ENCODE assay signal across 8 mouse cellular contexts in genomic region chr13:13516376-13517225, GRCm38 (mm10).
DNase-seq lines count a peak whose midpoint lies in the region; ATAC-seq lines count a peak whose summit lies in the region.

No protein-coding gene starts in this region.

- intact Hi-C loops in left cerebral cortex, postnatal 14 days (cut with DNase I) = loop anchor here (2.0 to 10.0 kb wide), 3 partner anchors 96 to 348 kb away; no protein-coding TSS in a partner anchor

- no peaks in the 10 kb centered on the region for H3K4me1 ChIP-seq in intestine, embryonic 14.5 days (replicated peaks; ENCODE audit: control insufficient read depth, insufficient read depth, low read length)

- 46% methylated on average over 17 of the region's 17 CpGs for WGBS in intestine, embryonic 14.5 days

- H3K36me3 ChIP-seq in intestine, embryonic 14.5 days (ENCODE audit: control insufficient read depth, insufficient read depth, low read length) = no peaks in the 10 kb centered on the region

- H3K9me3 ChIP-seq in intestine, embryonic 14.5 days (ENCODE audit: control insufficient read depth, low read length) = no peaks in the 10 kb centered on the region

- peak; percentile 88 for ATAC-seq in common myeloid progenitor, adult 5-6 weeks (replicated peaks; ENCODE audit: low read depth, poor library complexity, severe bottlenecking)
- peak; percentile 48; the same call in 1 of the 2 replicates for ATAC-seq in intestine, embryonic 14.5 days (replicated peaks; ENCODE audit: low FRiP score, low TSS enrichment, low read depth)
- ATAC-seq in megakaryocyte-erythroid progenitor cell, adult 5-6 weeks (replicated peaks; ENCODE audit: low FRiP score, low TSS enrichment, poor library complexity, severe bottlenecking) = peak; percentile 92

- peak; percentile 89 for DNase-seq in ZHBTc4 (ENCODE audit: low read depth, low spot score)
- peak; percentile 57 for DNase-seq in gastrocnemius, postnatal 25 days
- DNase-seq in intestine, embryonic 14.5 days (ENCODE audit: low spot score) = peak; percentile 94
- peak; percentile 79 to 88 for DNase-seq in left cerebral cortex, postnatal 14 days (ENCODE audit: low spot score in 2 of 2)
- DNase-seq in right cerebral cortex, postnatal 14 days = peak; percentile 79
- DNase-seq in urinary bladder, postnatal 14 days (ENCODE audit: low spot score) = peak; percentile 90

- H3K4me3 ChIP-seq in intestine, embryonic 14.5 days (ENCODE audit: low read depth, low read length) = no peak overlapping the region

- H3K27me3 ChIP-seq in intestine, embryonic 14.5 days (replicated peaks; ENCODE audit: control insufficient read depth, insufficient read depth, low read length) = no peaks in the 10 kb centered on the region

- H3K9ac ChIP-seq in intestine, embryonic 14.5 days (ENCODE audit: low read length) = no peak overlapping the region

- peak overlapping the region; percentile 16; the same call in 1 of the 2 replicates for H3K4me2 ChIP-seq in intestine, embryonic 14.5 days (ENCODE audit: low read length)

- H3K27ac ChIP-seq in intestine, embryonic 14.5 days (ENCODE audit: low read depth) = no peak overlapping the region
